Mouse (Mus musculus) megakaryocyte, embryonic 14.5 days (primary cell): ENCODE measurements around the gene Gm37240. TPM values are rescaled to one million over a fixed set of nuclear protein-coding genes. Genes with fewer than 3 reads are reported as not detected.

Experiments used
- H3K27me3 ChIP-seq: replicated peaks from 2 replicates; pipeline ENCODE3; 2012; ENCODE audit warnings: inconsistent platforms
- H3K36me3 ChIP-seq: replicated peaks from 2 replicates; pipeline ENCODE3; 2012; ENCODE audit warnings: low read length, inconsistent platforms, mixed read lengths
- H3K4me1 ChIP-seq: 2 replicates; pipeline ENCODE4 v1.6.1; 2012; ENCODE audit warnings: inconsistent platforms
- H3K4me3 ChIP-seq: replicated peaks from 2 replicates; pipeline ENCODE3; 2012; ENCODE audit warnings: moderate library complexity, mild to moderate bottlenecking, inconsistent platforms
- H3K9me3 ChIP-seq: 2 replicates; pipeline ENCODE4 v1.6.1; 2012; ENCODE audit warnings: inconsistent platforms
- FLI1 ChIP-seq: IDR thresholded peaks from 2 replicates; pipeline ENCODE4 v1.6.1; 2012; ENCODE audit warnings: low read length, inconsistent platforms, mixed read lengths
- GATA1 ChIP-seq: IDR thresholded peaks from 3 replicates; pipeline ENCODE4 v1.6.1; 2012; ENCODE audit warnings: mixed read lengths, low read length, inconsistent platforms, borderline replicate concordance
- polyA plus RNA-seq: library from polyadenylated mRNA; stranded (reverse); fragments of >175 nt; gene quantifications from 2 replicates; pipeline ENCODE4 v1.2.3, GENCODE M21; 2012; ENCODE audit warnings: low replicate concordance; ENCODE audit not compliant: insufficient read depth

Gene Gm37240
- polyA plus RNA-seq, 1 experiment = not detected

DNA sequence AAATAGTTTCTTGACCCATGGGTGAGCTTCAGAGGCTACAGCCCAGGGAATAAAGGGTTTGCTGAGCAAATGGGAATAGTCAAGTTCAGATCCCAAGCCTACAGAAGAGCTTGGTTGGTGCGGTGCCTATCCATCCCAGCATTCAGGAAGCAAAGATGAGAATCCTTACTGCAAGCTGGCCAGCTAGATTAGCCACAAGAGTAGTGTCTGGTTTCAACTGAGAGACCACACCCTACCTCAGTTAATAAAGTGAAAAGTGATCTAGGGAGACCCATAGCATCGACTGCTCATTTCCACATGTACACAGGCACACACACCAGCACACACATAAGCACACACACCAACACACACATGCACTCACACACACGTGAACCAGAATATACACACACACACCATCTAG, 145.6 kb downstream of the Gm37240 start:
- Histone ChIP-seq H3K9me3 (no peaks in the 10 kb centered on the region), H3K4me3 (no peak overlapping the region), H3K4me1 (no peaks in the 10 kb centered on the region), H3K36me3 (no peaks in the 10 kb centered on the region), H3K27me3 (peaks cover 46% of the 10 kb centered on the region)
- TF ChIP-seq FLI1 (no peak), GATA1 (no peak)

- Histone ChIP-seq H3K4me3 (no peak overlapping the region), H3K27me3 (peaks cover 55% of the 10 kb centered on the region), H3K4me1 (no peaks in the 10 kb centered on the region), H3K36me3 (no peaks in the 10 kb centered on the region), H3K9me3 (no peaks in the 10 kb centered on the region)
- TF ChIP-seq GATA1 (no peak), FLI1 (no peak)
These were observed 148.7 kb downstream of the Gm37240 start for GRCm38 (mm10) chr3:85738591-85738990.

- no peaks in the 10 kb centered on the region for H3K36me3 ChIP-seq
- no peak overlapping the region for H3K4me3 ChIP-seq
- no peaks in the 10 kb centered on the region for H3K4me1 ChIP-seq
- H3K27me3 ChIP-seq = peaks cover 50% of the 10 kb centered on the region
- no peaks in the 10 kb centered on the region for H3K9me3 ChIP-seq
- TF ChIP-seq FLI1 = no peak
- no peak for TF ChIP-seq GATA1
These were observed 153.2 kb downstream of the Gm37240 start for GRCm38 (mm10) chr3:85733939-85734729.

DNA sequence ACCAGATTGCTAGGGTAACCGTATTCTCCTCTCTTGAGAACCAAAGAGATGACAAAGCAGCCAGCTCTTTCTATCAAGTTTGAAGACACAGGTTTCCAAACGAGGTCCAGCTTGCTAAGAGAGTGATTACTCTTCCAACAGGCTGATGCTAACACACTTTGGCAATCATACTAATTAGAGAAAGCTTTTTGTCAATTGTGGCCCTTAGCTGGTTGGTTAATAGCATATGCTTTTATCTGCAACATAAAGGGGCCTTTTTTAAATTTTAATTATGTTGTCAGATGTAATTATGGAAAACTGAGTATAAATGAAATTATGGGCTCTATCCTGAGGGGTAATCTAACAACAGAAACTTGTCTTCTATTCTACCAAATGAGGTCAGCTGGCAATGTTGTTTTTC, 160.1 kb downstream of the Gm37240 start:
- Histone ChIP-seq H3K36me3 (no peaks in the 10 kb centered on the region), H3K9me3 (no peaks in the 10 kb centered on the region), H3K4me1 (no peaks in the 10 kb centered on the region), H3K27me3 (peaks cover 22% of the 10 kb centered on the region), H3K4me3 (no peak overlapping the region)
- TF ChIP-seq FLI1 (no peak), GATA1 (no peak)

GRCm38 (mm10) chr3:85725971-85726370, 161.3 kb downstream of the Gm37240 start:
- H3K36me3 ChIP-seq = no peaks in the 10 kb centered on the region
- no peaks in the 10 kb centered on the region for H3K9me3 ChIP-seq
- peaks cover 22% of the 10 kb centered on the region for H3K27me3 ChIP-seq
- no peaks in the 10 kb centered on the region for H3K4me1 ChIP-seq
- H3K4me3 ChIP-seq = no peak overlapping the region
- TF ChIP-seq GATA1 (no peak), FLI1 (no peak)

- TF ChIP-seq GATA1 = no peak
- TF ChIP-seq FLI1 = no peak
- H3K4me1 ChIP-seq = no peaks in the 10 kb centered on the region
- H3K27me3 ChIP-seq = peaks cover 19% of the 10 kb centered on the region
- H3K36me3 ChIP-seq = no peaks in the 10 kb centered on the region
- no peaks in the 10 kb centered on the region for H3K9me3 ChIP-seq
- no peak overlapping the region for H3K4me3 ChIP-seq
These were observed 162.2 kb downstream of the Gm37240 start for GRCm38 (mm10) chr3:85725110-85725509.

DNA sequence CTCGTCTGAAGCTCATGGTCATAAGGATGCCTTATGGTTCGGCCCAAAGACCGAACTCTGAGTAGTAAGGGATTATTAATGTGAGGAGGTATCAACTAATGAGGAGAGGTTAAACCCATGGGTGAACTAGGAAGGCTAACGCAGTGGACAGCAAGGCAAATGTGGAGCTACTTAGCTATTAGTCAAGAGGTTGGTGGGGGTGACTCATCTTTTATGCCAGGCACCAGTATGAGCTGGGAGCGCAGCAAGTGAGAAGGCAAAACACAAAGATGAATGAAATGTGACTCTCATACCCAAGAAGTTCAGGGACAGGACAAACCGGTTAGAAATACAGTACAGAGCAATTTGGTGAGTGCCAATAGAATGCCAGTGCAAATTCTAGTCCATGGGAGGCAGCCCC, 164.7 kb downstream of the Gm37240 start:
- no peaks in the 10 kb centered on the region for H3K36me3 ChIP-seq
- TF ChIP-seq GATA1 (no peak), FLI1 (no peak)
- H3K4me1 ChIP-seq = no peaks in the 10 kb centered on the region
- no peaks in the 10 kb centered on the region for H3K9me3 ChIP-seq
- no peak overlapping the region for H3K4me3 ChIP-seq
- peaks cover 30% of the 10 kb centered on the region for H3K27me3 ChIP-seq

DNA sequence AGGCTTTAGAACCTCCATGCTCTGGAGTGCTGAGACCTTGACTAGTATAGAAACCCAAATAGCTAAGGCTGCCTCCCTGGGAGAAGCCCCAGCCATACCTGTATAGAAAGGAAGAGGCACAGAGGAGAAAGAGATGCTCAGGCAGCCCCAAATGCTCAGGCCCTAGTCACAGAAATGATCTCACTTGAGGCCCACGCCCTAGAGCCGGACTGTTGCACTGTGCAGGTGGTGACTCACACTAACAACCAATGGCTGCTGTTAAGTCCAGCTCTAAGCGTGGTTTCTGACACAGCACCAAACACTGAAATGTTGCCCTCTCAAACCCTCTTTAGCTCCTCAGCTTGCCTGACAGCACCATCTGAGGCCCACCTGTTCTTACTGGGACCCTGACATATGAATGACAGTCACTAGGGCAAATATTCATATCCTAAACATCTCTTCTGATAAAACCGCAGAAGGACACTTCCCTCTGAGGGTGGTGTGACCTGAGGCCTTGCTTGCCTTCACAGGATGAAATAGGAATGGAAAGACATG, 171.5 kb downstream of the Gm37240 start:
- Histone ChIP-seq H3K4me3 (no peak overlapping the region), H3K9me3 (peaks cover 8% of the 10 kb centered on the region), H3K27me3 (peaks cover 71% of the 10 kb centered on the region), H3K4me1 (no peaks in the 10 kb centered on the region), H3K36me3 (no peaks in the 10 kb centered on the region)
- TF ChIP-seq GATA1 = no peak
- no peak for TF ChIP-seq FLI1

- Histone ChIP-seq H3K9me3 (peaks cover 8% of the 10 kb centered on the region), H3K4me3 (no peak overlapping the region), H3K27me3 (peaks cover 75% of the 10 kb centered on the region), H3K36me3 (no peaks in the 10 kb centered on the region), H3K4me1 (peaks cover 5% of the 10 kb centered on the region; the same call in 1 of the 2 replicates)
- TF ChIP-seq FLI1 (no peak), GATA1 (no peak)
These were observed 173.2 kb downstream of the Gm37240 start for GRCm38 (mm10) chr3:85713936-85714709.

DNA sequence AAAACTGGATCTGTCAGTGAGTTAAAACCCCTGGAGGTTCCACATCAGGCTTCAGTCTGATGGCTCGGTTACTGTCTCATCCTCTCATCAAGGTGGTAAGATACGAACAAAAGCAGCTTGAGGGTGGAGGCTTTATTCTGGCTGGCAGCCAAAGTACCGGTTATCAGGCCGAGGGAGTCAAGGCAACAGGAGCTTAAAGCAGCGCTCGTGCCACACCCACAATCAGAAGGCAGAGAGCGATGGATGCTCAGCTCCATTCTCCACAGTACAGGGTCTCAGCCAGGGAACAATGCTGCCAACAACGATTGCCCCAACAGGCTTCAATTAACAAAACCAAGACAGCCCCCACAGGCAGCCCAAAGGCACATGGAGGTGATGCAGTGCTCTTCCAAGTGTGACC, 176.6 kb downstream of the Gm37240 start:
- Histone ChIP-seq H3K36me3 (no peaks in the 10 kb centered on the region), H3K9me3 (peaks cover 8% of the 10 kb centered on the region), H3K4me1 (peaks cover 5% of the 10 kb centered on the region; the same call in 1 of the 2 replicates), H3K4me3 (no peak overlapping the region), H3K27me3 (peaks cover 77% of the 10 kb centered on the region)
- no peak for TF ChIP-seq GATA1
